ENCODE assay signal across 24 mouse cellular contexts in genomic region chr2:119260518-119260917, GRCm38 (mm10). TPM values are rescaled to one million over a fixed set of nuclear protein-coding genes. Genes with fewer than 3 reads are reported as not detected.
"Had no signal": no experiment of that assay in that cellular context is flagged by ENCODE, and none has a peak within 500 bp of the region (broad histone marks: within the 10 kb centered on the region; RNA-seq: fewer than 3 reads in every experiment).

No protein-coding gene starts in this region.

- H3K27ac ChIP-seq: liver, embryonic 15.5 days; lung, embryonic 15.5 days; macrophage; midbrain, embryonic 10.5 days; midbrain, embryonic 12.5 days; neural tube, embryonic 13.5 days; neural tube, embryonic 15.5 days; stomach, embryonic 15.5 days; stomach, postnatal 0 days had no signal

- DNase-seq: liver, postnatal 0 days; lung, adult 2 months; midbrain, embryonic 14.5 days; right cerebral cortex, adult 18-20 months; right cerebral cortex, postnatal 25 days; right cerebral cortex, postnatal 4 days; spleen, adult 18-20 months; thymus, adult 2 months; thymus, postnatal 25 days; thymus, postnatal 4 days had no signal

- H3K27me3 ChIP-seq: stomach, embryonic 15.5 days had no signal

- H3K4me1 ChIP-seq: midbrain, embryonic 10.5 days; midbrain, embryonic 12.5 days had no signal

- ATAC-seq: liver, postnatal 0 days; midbrain, embryonic 16.5 days had no signal

- H3K36me3 ChIP-seq: liver, embryonic 15.5 days; lung, embryonic 15.5 days; midbrain, embryonic 10.5 days; midbrain, embryonic 12.5 days; neural tube, embryonic 13.5 days; neural tube, embryonic 15.5 days; stomach, embryonic 15.5 days had no signal

- H3K4me3 ChIP-seq: liver, embryonic 15.5 days; lung, embryonic 15.5 days; midbrain, embryonic 10.5 days; midbrain, embryonic 12.5 days; myocyte; neural tube, embryonic 13.5 days; neural tube, embryonic 15.5 days; stomach, embryonic 15.5 days had no signal

- H3K9me3 ChIP-seq: liver, embryonic 15.5 days; lung, embryonic 15.5 days; midbrain, embryonic 10.5 days; midbrain, embryonic 12.5 days; neural tube, embryonic 13.5 days; neural tube, embryonic 15.5 days; stomach, embryonic 15.5 days had no signal

- H3K9ac ChIP-seq: liver, embryonic 15.5 days; liver, postnatal 0 days; lung, embryonic 15.5 days; midbrain, embryonic 12.5 days; neural tube, embryonic 13.5 days; neural tube, embryonic 15.5 days; stomach, embryonic 15.5 days had no signal

RNA-seq across cellular contexts. Expression of gene Rhov, which starts 10.6 kb away (rescaled TPM):
- total RNA-seq: megakaryocyte progenitor cell, adult 5-6 weeks; megakaryocyte-erythroid progenitor cell, adult 5-6 weeks had no signal
- polyA plus RNA-seq: liver, postnatal 0 days had no signal

RNA-seq across cellular contexts. Expression of gene Spint1, which starts 23.4 kb away (rescaled TPM):
- total RNA-seq: megakaryocyte-erythroid progenitor cell, adult 5-6 weeks had no signal

RNA-seq across cellular contexts. Expression of gene Ppp1r14d, which starts 30.8 kb away (rescaled TPM):
- total RNA-seq: megakaryocyte progenitor cell, adult 5-6 weeks; megakaryocyte-erythroid progenitor cell, adult 5-6 weeks had no signal
- polyA plus RNA-seq: liver, embryonic 15.5 days; liver, postnatal 0 days; macrophage; midbrain, embryonic 10.5 days; midbrain, embryonic 12.5 days; midbrain, embryonic 14.5 days; midbrain, embryonic 16.5 days; neural tube, embryonic 11.5 days; neural tube, embryonic 13.5 days; neural tube, embryonic 15.5 days had no signal
